Mouse (Mus musculus): ENCODE data around the gene Dpm3. TPM values are rescaled to one million over a fixed set of nuclear protein-coding genes. Genes with fewer than 3 reads are reported as not detected.

Gene Dpm3
- total RNA-seq, 2 experiments from 2014 or later: 60.2 to 64.2 TPM

Small RNA genes lying within 50 kb of the gene (microRNA-seq; reads per million reads assigned to microRNA genes)
- gene Mir92b: 5.9 to 17.7 reads per million in 2 experiments

Other genes with a start within 250 kb of the Dpm3 start
- gene Rusc1, start 166.0 kb upstream of the Dpm3 start, total RNA-seq (2021): 10 to 100 TPM; 12.6 to 15.0 TPM
- gene Gm43738, start 158.3 kb upstream of the Dpm3 start, total RNA-seq (2021): not detected
- gene Fdps, start 157.4 kb upstream of the Dpm3 start, total RNA-seq (2021): 10 to 100 TPM; 26.2 to 28.3 TPM
- not detected for gene Pklr, start 123.2 kb upstream of the Dpm3 start, total RNA-seq (2021)
- under 1 TPM; 0.19 to 0.60 TPM for gene Hcn3, start 99.2 kb upstream of the Dpm3 start, total RNA-seq (2021)
- gene Clk2, start 94.6 kb upstream of the Dpm3 start, total RNA-seq (2021): 10 to 100 TPM; 26.6 to 26.7 TPM
- gene Scamp3, start 81.9 kb upstream of the Dpm3 start, total RNA-seq (2021): 10 to 100 TPM; 49.4 to 49.6 TPM
- 1 to 10 TPM; 7.9 to 8.3 TPM for gene Fam189b, start 76.2 kb upstream of the Dpm3 start, total RNA-seq (2021)
- gene Gba, start 56.4 kb upstream of the Dpm3 start, total RNA-seq (2021): 10 to 100 TPM; 24.2 to 24.7 TPM
- gene Thbs3, start 44.2 kb upstream of the Dpm3 start, total RNA-seq (2021): 10 to 100 TPM; 20.4 to 21.8 TPM
- gene Mtx1, start 32.3 kb upstream of the Dpm3 start, total RNA-seq (2021): 10 to 100 TPM; 73.7 to 77.2 TPM
- under 1 TPM; 0.20 to 0.34 TPM for gene Muc1, start 30.3 kb upstream of the Dpm3 start, total RNA-seq (2021)
- gene Krtcap2, start 13.4 kb upstream of the Dpm3 start, total RNA-seq (2021): 10 to 100 TPM; 84.4 to 88.0 TPM
- gene Trim46, start 13.0 kb upstream of the Dpm3 start, total RNA-seq (2021): 1 to 10 TPM in 1 of 2 experiments, under 1 TPM in 1; 0.77 to 1.1 TPM
- 10 to 100 TPM; 29.3 to 31.3 TPM for gene Slc50a1, start 11.2 kb downstream of the Dpm3 start, total RNA-seq (2021)
- 10 to 100 TPM; 48.8 to 57.5 TPM for gene Efna1, start 21.8 kb downstream of the Dpm3 start, total RNA-seq (2021)
- gene Efna3, start 63.6 kb downstream of the Dpm3 start, total RNA-seq (2021): under 1 TPM in 1 of 2 experiments, not detected in 1; 0.17 TPM
- gene Efna4, start 78.7 kb downstream of the Dpm3 start, total RNA-seq (2021): 1 to 10 TPM; 1.9 to 2.2 TPM
- gene Adam15, start 90.6 kb downstream of the Dpm3 start, total RNA-seq (2021): 100 to 1,000 TPM; 101 to 118 TPM
- gene Dcst2, start 102.6 kb downstream of the Dpm3 start, total RNA-seq (2021): under 1 TPM in 1 of 2 experiments, not detected in 1; 0.26 TPM
- under 1 TPM; 0.43 to 0.57 TPM for gene Dcst1, start 105.9 kb downstream of the Dpm3 start, total RNA-seq (2021)
- 10 to 100 TPM; 20.2 to 25.6 TPM for gene Zbtb7b, start 135.4 kb downstream of the Dpm3 start, total RNA-seq (2021)
- under 1 TPM in 1 of 2 experiments, not detected in 1; 0.64 TPM for gene Lenep, start 143.4 kb downstream of the Dpm3 start, total RNA-seq (2021)
- 10 to 100 TPM; 44.4 TPM for gene Flad1, start 152.5 kb downstream of the Dpm3 start, total RNA-seq (2021)
- gene Cks1b, start 159.0 kb downstream of the Dpm3 start, total RNA-seq (2021): 10 to 100 TPM; 26.6 to 26.9 TPM
- 10 to 100 TPM; 59.1 to 62.1 TPM for gene Shc1, start 159.1 kb downstream of the Dpm3 start, total RNA-seq (2021)
- 10 to 100 TPM; 16.8 to 22.3 TPM for gene Pygo2, start 170.9 kb downstream of the Dpm3 start, total RNA-seq (2021)
- gene Pbxip1, start 177.3 kb downstream of the Dpm3 start, total RNA-seq (2021): 10 to 100 TPM; 66.5 to 66.8 TPM
- gene Pmvk, start 195.2 kb downstream of the Dpm3 start, total RNA-seq (2021): 10 to 100 TPM in 1 of 2 experiments, 1 to 10 TPM in 1; 8.9 to 12.1 TPM

Measured in heart, postnatal 10 days (tissue).